Mouse (Mus musculus) testis, adult 10 weeks (tissue): ENCODE results near the gene Olfr1180. TPM values are rescaled to one million over a fixed set of nuclear protein-coding genes. Genes with fewer than 3 reads are reported as not detected.

Source experiments
- polyA plus RNA-seq: library from polyadenylated mRNA; stranded (reverse); fragments of 350-450 nt; fragmentation: Illumina TruSeq; extraction: RNeasy Lipid Tissue Mini Kit (QIAGEN cat#74804); gene quantifications from one replicate; pipeline ENCODE4 v1.2.3, GENCODE M21; 2014; ENCODE audit warnings: low read depth, low replicate concordance

Olfr1180 gene
- polyA plus RNA-seq, result not detected

DNA sequence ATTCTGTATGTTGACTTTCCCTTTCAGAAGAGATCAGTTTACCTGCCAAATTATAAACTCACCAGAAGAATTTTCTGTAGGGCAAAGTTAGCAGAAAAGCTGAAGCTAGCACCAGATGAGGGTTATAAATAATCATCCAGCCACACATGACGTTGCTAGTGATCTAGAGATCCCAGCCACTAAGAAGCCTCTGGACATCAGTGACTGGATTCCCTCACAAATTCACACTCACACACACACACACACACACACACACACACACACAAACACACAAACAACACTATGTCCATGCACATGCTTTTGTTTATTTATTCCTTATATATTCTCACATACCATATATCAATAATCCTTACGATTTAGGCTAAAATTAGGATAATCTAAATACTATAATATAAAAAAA is at the start of gene Olfr1180:
TSS of gene Olfr1180 (minus strand) at position 101 of the 400 bp plus-strand sequence.

DNA sequence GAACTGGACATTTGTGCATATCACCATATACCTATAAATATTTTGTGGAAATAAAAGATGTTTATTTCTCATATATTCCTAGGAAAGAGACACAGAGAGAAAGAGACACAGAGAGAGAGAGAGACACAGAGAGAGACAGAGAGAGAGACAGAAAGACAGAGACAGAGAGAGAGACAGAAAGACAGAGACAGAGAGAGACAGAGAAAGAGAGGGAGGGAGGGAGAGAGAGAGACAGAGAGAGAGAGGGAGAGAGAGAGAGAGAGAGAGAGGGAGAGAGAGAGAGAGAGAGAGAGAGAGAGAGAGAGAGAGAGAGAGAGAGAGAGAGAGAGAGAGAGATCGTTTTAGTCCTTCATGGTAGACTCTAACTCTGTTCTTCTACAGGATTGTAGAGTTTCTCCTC is 35.6 kb upstream of the Olfr1180 start, which contains the start of gene Olfr1183:
TSS of gene Olfr1183 (plus strand) at position 301 of the 400 bp plus-strand sequence.

DNA sequence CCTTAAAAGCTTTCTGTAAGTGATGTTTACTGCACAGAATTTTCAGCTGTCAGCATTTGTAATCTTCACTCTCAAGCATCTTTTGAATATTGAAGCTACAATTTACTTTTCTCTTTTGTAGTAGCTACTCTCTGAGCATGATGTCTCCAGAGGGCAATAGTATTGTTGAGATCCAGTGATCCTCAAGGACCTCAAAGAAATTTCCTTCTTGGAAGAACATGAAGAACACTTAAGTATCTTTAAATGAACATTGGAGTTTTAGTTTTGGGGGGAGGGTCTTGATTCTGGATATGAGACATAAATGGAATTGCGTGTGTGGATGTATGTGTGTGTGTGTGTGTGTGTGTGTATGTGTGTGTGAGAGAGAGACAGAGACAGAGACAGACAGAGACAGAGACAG is 30.1 kb upstream of the Olfr1180 start, which contains the start of gene Gm13757:
TSS of gene Gm13757 (minus strand) at position 101 of the 400 bp plus-strand sequence.

GRCm38 (mm10) chr2:88426071-88426470 is 7.1 kb upstream of the Olfr1180 start, which contains the start of gene Olfr1181:
Olfr1181 (minus strand) TSS chr2:88426171.

GRCm38 (mm10) chr2:88406353-88406752 is 12.6 kb downstream of the Olfr1180 start, which contains the start of gene Olfr1179:
Olfr1179 (minus strand) TSS chr2:88406453.

GRCm38 (mm10) chr2:88386762-88387161 is 32.2 kb downstream of the Olfr1180 start, which contains the start of gene Olfr1178:
Olfr1178 (plus strand) TSS chr2:88387062.

Other genes with a start within 250 kb of the Olfr1180 start
- gene Olfr1168, start 237.3 kb downstream of the Olfr1180 start, polyA plus RNA-seq, result not detected
- not detected for gene Olfr1170, start 190.8 kb downstream of the Olfr1180 start, polyA plus RNA-seq
- gene Olfr1173, start 139.3 kb downstream of the Olfr1180 start, polyA plus RNA-seq, result not detected
- not detected for gene Olfr1174-ps, start 104.0 kb downstream of the Olfr1180 start, polyA plus RNA-seq
- gene Olfr1175-ps, start 91.9 kb downstream of the Olfr1180 start, polyA plus RNA-seq, result not detected
- gene Olfr1176, start 82.4 kb downstream of the Olfr1180 start, polyA plus RNA-seq, result not detected
- not detected for gene Olfr1177-ps, start 72.7 kb downstream of the Olfr1180 start, polyA plus RNA-seq
- gene Olfr1178, start 32.1 kb downstream of the Olfr1180 start, polyA plus RNA-seq, result not detected
- gene Olfr1179, start 12.7 kb downstream of the Olfr1180 start, polyA plus RNA-seq, result not detected
- gene Olfr1181, start 7.0 kb upstream of the Olfr1180 start, polyA plus RNA-seq, result not detected
- gene Gm13757, start 30.0 kb upstream of the Olfr1180 start, polyA plus RNA-seq, result not detected
- gene Olfr1183, start 35.7 kb upstream of the Olfr1180 start, polyA plus RNA-seq, result 0.03 TPM
- not detected for gene Olfr1184, start 64.4 kb upstream of the Olfr1180 start, polyA plus RNA-seq
- not detected for gene Olfr1185-ps1, start 74.2 kb upstream of the Olfr1180 start, polyA plus RNA-seq
- not detected for gene Olfr1186, start 99.4 kb upstream of the Olfr1180 start, polyA plus RNA-seq
- not detected for gene Olfr1188, start 137.8 kb upstream of the Olfr1180 start, polyA plus RNA-seq
- gene Olfr1189, start 167.3 kb upstream of the Olfr1180 start, polyA plus RNA-seq, result not detected
- 0.07 TPM for gene Olfr1191-ps1, start 221.4 kb upstream of the Olfr1180 start, polyA plus RNA-seq
- gene Olfr1192-ps1, start 229.4 kb upstream of the Olfr1180 start, polyA plus RNA-seq, result 0.20 TPM